ENCODE assay signal across 8 mouse cellular contexts in genomic region chr7:45062239-45062835, GRCm38 (mm10). TPM values are rescaled to one million over a fixed set of nuclear protein-coding genes. Genes with fewer than 3 reads are reported as not detected.
DNase-seq lines count a peak whose midpoint lies in the region; ATAC-seq and TF ChIP-seq lines count a peak whose summit lies in the region.

Gene Nosip, plus strand, starts transcription at chr7:45062429.
Gene Prrg2, minus strand, starts transcription at chr7:45062677.

- H3K36me3 ChIP-seq in ES-Bruce4 (ENCODE audit: control insufficient read depth, insufficient read depth, low read length, poor library complexity, severe bottlenecking): no peaks in the 10 kb centered on the region
- H3K36me3 ChIP-seq in forebrain, embryonic 13.5 days (ENCODE audit: poor library complexity, severe bottlenecking): no peaks in the 10 kb centered on the region
- no peaks in the 10 kb centered on the region for H3K36me3 ChIP-seq in liver, postnatal 0 days (replicated peaks; ENCODE audit: insufficient read depth, low read length)
- H3K36me3 ChIP-seq in neural tube, embryonic 14.5 days (ENCODE audit: control insufficient read depth, insufficient read depth, low read length): no peaks in the 10 kb centered on the region

- no peaks in the 10 kb centered on the region for H3K4me1 ChIP-seq in ES-Bruce4 (ENCODE audit: control insufficient read depth, insufficient read depth, low read length)
- peaks cover 33% of the 10 kb centered on the region for H3K4me1 ChIP-seq in forebrain, embryonic 13.5 days
- H3K4me1 ChIP-seq in liver, postnatal 0 days (ENCODE audit: insufficient read depth): peaks cover 19% of the 10 kb centered on the region; the same call in 1 of the 2 replicates
- peaks cover 17% of the 10 kb centered on the region for H3K4me1 ChIP-seq in neural tube, embryonic 14.5 days (ENCODE audit: control insufficient read depth, insufficient read depth, low read length)

- peak; percentile 98 for DNase-seq in heart, postnatal 10 days
- DNase-seq in large intestine, adult 2 months (ENCODE audit: low read depth, low spot score): peak; percentile 99
- peak; percentile 94 for DNase-seq in liver, postnatal 0 days
- DNase-seq in testis, postnatal 10 days (ENCODE audit: low spot score): peak; percentile 91

- ATAC-seq in cerebellum, adult (ENCODE audit: insufficient number of reproducible peaks, low FRiP score, low TSS enrichment): peak; percentile 89
- peak; percentile 93 for ATAC-seq in forebrain, embryonic 13.5 days
- ATAC-seq in liver, postnatal 0 days: peak; percentile 93
- ATAC-seq in neural tube, embryonic 14.5 days (ENCODE audit: low read depth): peak; percentile 89

- TF ChIP-seq CTCF in ES-Bruce4 (IDR thresholded peaks at IDR 0.05; ENCODE audit: low read depth, low read length): no peak
- TF ChIP-seq CTCF in liver, postnatal 0 days (IDR thresholded peaks at IDR 0.05; ENCODE audit: low read depth): peak; percentile 41

- peak within 1 kb of the TSS; percentile 98 for H3K4me3 ChIP-seq in ES-Bruce4 (ENCODE audit: low read depth, low read length)
- H3K4me3 ChIP-seq in forebrain, embryonic 13.5 days: peak within 1 kb of the TSS; percentile 64
- H3K4me3 ChIP-seq in liver, postnatal 0 days (ENCODE audit: low read depth, low read length): peak within 1 kb of the TSS; percentile 91
- H3K4me3 ChIP-seq in neural tube, embryonic 14.5 days (ENCODE audit: low read depth, low read length): peak within 1 kb of the TSS; percentile 65

- TF ChIP-seq EP300 in ES-Bruce4 (IDR thresholded peaks at IDR 0.05; ENCODE audit: insufficient read depth, low read depth, low read length): peak; percentile 13; the same call in 1 of the 2 replicates
- TF ChIP-seq EP300 in liver, postnatal 0 days (IDR thresholded peaks at IDR 0.05; ENCODE audit: low read depth): peak; percentile 20

- intact Hi-C loops in heart, postnatal 10 days (cut with DNase I): loop anchor here (2.0 kb wide), 1 partner anchor 42 kb away; no protein-coding TSS in a partner anchor

- H3K9ac ChIP-seq in ES-Bruce4 (ENCODE audit: low read depth, poor library complexity, severe bottlenecking): peak within 1 kb of the TSS; percentile 44
- peak within 1 kb of the TSS; percentile 70 for H3K9ac ChIP-seq in forebrain, embryonic 13.5 days
- peak within 1 kb of the TSS; percentile 82 for H3K9ac ChIP-seq in liver, postnatal 0 days (replicated peaks)
- peak within 1 kb of the TSS; percentile 62 for H3K9ac ChIP-seq in neural tube, embryonic 14.5 days (replicated peaks; ENCODE audit: low read depth, low read length)

- H3K9me3 ChIP-seq in ES-Bruce4 (replicated peaks; ENCODE audit: control insufficient read depth, insufficient read depth, low read length, poor library complexity, severe bottlenecking): no peaks in the 10 kb centered on the region
- H3K9me3 ChIP-seq in forebrain, embryonic 13.5 days (replicated peaks): no peaks in the 10 kb centered on the region
- no peaks in the 10 kb centered on the region for H3K9me3 ChIP-seq in liver, postnatal 0 days (ENCODE audit: low read length)
- no peaks in the 10 kb centered on the region for H3K9me3 ChIP-seq in neural tube, embryonic 14.5 days (ENCODE audit: control insufficient read depth, low read length)

- TF ChIP-seq POLR2A in ES-Bruce4 (IDR thresholded peaks at IDR 0.05; ENCODE audit: insufficient read depth, low read length): no peak

- peak within 1 kb of the TSS; percentile 64 for H3K4me2 ChIP-seq in forebrain, embryonic 13.5 days
- peak within 1 kb of the TSS; percentile 76 for H3K4me2 ChIP-seq in liver, postnatal 0 days (ENCODE audit: low read depth, low read length)
- H3K4me2 ChIP-seq in neural tube, embryonic 14.5 days (ENCODE audit: low read depth, low read length): peak within 1 kb of the TSS; percentile 52

- no peaks in the 10 kb centered on the region for H3K27me3 ChIP-seq in ES-Bruce4 (ENCODE audit: control insufficient read depth, insufficient read depth, low read length, poor library complexity, severe bottlenecking)
- no peaks in the 10 kb centered on the region for H3K27me3 ChIP-seq in forebrain, embryonic 13.5 days
- H3K27me3 ChIP-seq in liver, postnatal 0 days (ENCODE audit: insufficient read depth, low read length): no peaks in the 10 kb centered on the region
- no peaks in the 10 kb centered on the region for H3K27me3 ChIP-seq in neural tube, embryonic 14.5 days (ENCODE audit: control insufficient read depth, insufficient read depth, low read length)

- peak within 1 kb of the TSS; percentile 82 for H3K27ac ChIP-seq in ES-Bruce4 (ENCODE audit: insufficient read depth, low read length)
- H3K27ac ChIP-seq in forebrain, embryonic 13.5 days: peak within 1 kb of the TSS; percentile 88
- H3K27ac ChIP-seq in liver, postnatal 0 days (ENCODE audit: low read depth): peak within 1 kb of the TSS; percentile 94
- H3K27ac ChIP-seq in neural tube, embryonic 14.5 days (ENCODE audit: low read depth, low read length): peak within 1 kb of the TSS; percentile 84

- 0% methylated on average over 31 of the region's 31 CpGs for WGBS in forebrain, embryonic 13.5 days
- WGBS in large intestine, adult 2 months: under 1% methylated on average over 31 of the region's 31 CpGs
- WGBS in liver, postnatal 0 days (ENCODE audit: insufficient replicate concordance): 2% methylated on average over 31 of the region's 31 CpGs
- under 1% methylated on average over 31 of the region's 31 CpGs for WGBS in neural tube, embryonic 14.5 days

RNA-seq across cellular contexts. Expression of gene Nosip, which starts in this region (rescaled TPM):
- polyA plus RNA-seq in ES-Bruce4 (2011; ENCODE audit: insufficient read depth, insufficient read length, low read depth, missing spikeins): 58.1 and 62.4 TPM in 2 replicates
- polyA plus RNA-seq in forebrain, embryonic 13.5 days (2015; fragmentation: Nextera tagmentation; extraction: Ambion mirVana): 52.7 and 58.5 TPM in 2 replicates
- total RNA-seq in heart, postnatal 10 days (2021): 10 to 100 TPM; 33.9 to 35.9 TPM
- polyA plus RNA-seq in large intestine, adult 2 months (2012; rRNA removed): 52.4 and 66.9 TPM in 2 replicates
- 22.2 and 22.6 TPM in 2 replicates for polyA plus RNA-seq in liver, postnatal 0 days (2015; fragmentation: Nextera tagmentation; extraction: Ambion mirVana)
- polyA plus RNA-seq in neural tube, embryonic 14.5 days (2014; fragmentation: Nextera tagmentation; extraction: Ambion mirVana): 65.4 and 67.3 TPM in 2 replicates

RNA-seq across cellular contexts. Expression of gene Prrg2, which starts in this region (rescaled TPM):
- 7.7 and 12.0 TPM in 2 replicates for polyA plus RNA-seq in ES-Bruce4 (2011; ENCODE audit: insufficient read depth, insufficient read length, low read depth, missing spikeins)
- 14.7 and 14.8 TPM in 2 replicates for polyA plus RNA-seq in forebrain, embryonic 13.5 days (2015; fragmentation: Nextera tagmentation; extraction: Ambion mirVana)
- 10 to 100 TPM; 10.9 to 11.3 TPM for total RNA-seq in heart, postnatal 10 days (2021)
- polyA plus RNA-seq in large intestine, adult 2 months (2012; rRNA removed): 77.3 and 92.5 TPM in 2 replicates
- 19.7 and 20.4 TPM in 2 replicates for polyA plus RNA-seq in liver, postnatal 0 days (2015; fragmentation: Nextera tagmentation; extraction: Ambion mirVana)
- polyA plus RNA-seq in neural tube, embryonic 14.5 days (2014; fragmentation: Nextera tagmentation; extraction: Ambion mirVana): 12.7 and 12.8 TPM in 2 replicates

Comparison
In these comparisons a context has a peak if more than half of its experiments do, and no peak if none do; other contexts are left out.
1. Peak in every context shown above with its lines: DNase-seq, ATAC-seq, H3K4me3 ChIP-seq and H3K27ac ChIP-seq.